Mouse (Mus musculus) cortical plate, adult 2 months (tissue): ENCODE data around the gene E030018B13Rik. TPM values are rescaled to one million over a fixed set of nuclear protein-coding genes. Genes with fewer than 3 reads are reported as not detected.
A peak's percentile ranks its signal among the peaks of the same experiment; 100 is the strongest.

Experiments
- H3K27ac ChIP-seq: fragments of 200-500 bp; 2 replicates; pipeline ENCODE4 v1.5.1; 2012; ENCODE audit warnings: low read length, control low read depth, inconsistent platforms; ENCODE audit not compliant: insufficient read depth
- H3K4me1 ChIP-seq: fragments of 200-500 bp; 2 replicates; pipeline ENCODE4 v1.6.1; 2011; ENCODE audit warnings: low read length; ENCODE audit not compliant: control insufficient read depth, insufficient read depth
- H3K4me3 ChIP-seq: fragments of 200-500 bp; 2 replicates; pipeline ENCODE4 v1.5.1; 2011; ENCODE audit warnings: mild to moderate bottlenecking, low read length, control low read depth; ENCODE audit not compliant: insufficient read depth
- CTCF ChIP-seq: fragments of 200-500 bp; IDR thresholded peaks from 2 replicates; pipeline ENCODE4 v1.5.1; 2011; ENCODE audit warnings: mild to moderate bottlenecking, control low read depth, low read length; ENCODE audit not compliant: insufficient read depth; ENCODE audit errors: extremely low read depth
- POLR2A ChIP-seq: fragments of 200-500 bp; IDR thresholded peaks from 2 replicates; pipeline ENCODE4 v1.6.1; 2011; ENCODE audit warnings: mild to moderate bottlenecking, low read length, control low read depth; ENCODE audit not compliant: insufficient read depth; ENCODE audit errors: extremely low read depth
- polyA plus RNA-seq: library from polyadenylated mRNA; depleted of rRNA; stranded (reverse); fragments of >200 nt; gene quantifications from 2 replicates; pipeline ENCODE4 v1.2.3, GENCODE M21; 2012; rRNA removed

E030018B13Rik gene
- polyA plus RNA-seq: not detected in 2 replicates

DNA sequence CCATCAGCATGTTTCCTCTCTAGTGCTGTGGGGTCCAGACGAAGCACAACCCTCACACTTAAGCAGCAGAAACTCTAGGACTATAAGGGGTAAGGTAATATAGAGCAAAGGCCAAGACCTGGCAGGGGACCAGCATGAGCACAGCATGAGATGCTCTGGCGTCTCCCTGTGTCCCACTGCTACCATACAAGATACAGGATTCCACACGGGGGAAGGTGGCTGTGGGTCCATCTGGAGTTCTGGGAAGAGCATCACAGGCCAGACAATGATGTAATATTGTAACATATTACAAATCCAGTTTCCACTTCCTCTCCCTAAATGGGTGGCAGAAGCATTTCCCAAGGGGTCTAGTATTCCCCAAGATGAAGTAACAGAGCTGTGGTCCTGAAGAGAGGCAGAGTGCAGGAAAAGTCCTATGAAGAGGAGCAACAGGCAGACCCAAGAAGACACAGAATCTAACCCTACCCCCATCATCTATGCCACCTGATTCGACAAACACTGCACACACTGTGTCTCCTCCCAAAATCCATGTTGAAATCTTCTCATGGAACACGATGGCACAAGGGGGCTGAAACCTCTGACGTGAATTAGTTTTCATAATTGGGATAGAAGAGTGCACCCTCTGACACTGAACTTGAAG lies at the start of gene E030018B13Rik:
Gene E030018B13Rik, plus strand, starts transcription at position 590 of the 640 bp plus-strand sequence.
- H3K4me3 ChIP-seq: no peak within 1 kb of the TSS
- peaks cover 25% of the 10 kb centered on the region for H3K4me1 ChIP-seq
- TF ChIP-seq POLR2A (no peak), CTCF (no peak)
- 0 out of 2 replicates have a peak within 1 kb of the TSS, but pooled peaks have one; percentile 23 for H3K27ac ChIP-seq

DNA sequence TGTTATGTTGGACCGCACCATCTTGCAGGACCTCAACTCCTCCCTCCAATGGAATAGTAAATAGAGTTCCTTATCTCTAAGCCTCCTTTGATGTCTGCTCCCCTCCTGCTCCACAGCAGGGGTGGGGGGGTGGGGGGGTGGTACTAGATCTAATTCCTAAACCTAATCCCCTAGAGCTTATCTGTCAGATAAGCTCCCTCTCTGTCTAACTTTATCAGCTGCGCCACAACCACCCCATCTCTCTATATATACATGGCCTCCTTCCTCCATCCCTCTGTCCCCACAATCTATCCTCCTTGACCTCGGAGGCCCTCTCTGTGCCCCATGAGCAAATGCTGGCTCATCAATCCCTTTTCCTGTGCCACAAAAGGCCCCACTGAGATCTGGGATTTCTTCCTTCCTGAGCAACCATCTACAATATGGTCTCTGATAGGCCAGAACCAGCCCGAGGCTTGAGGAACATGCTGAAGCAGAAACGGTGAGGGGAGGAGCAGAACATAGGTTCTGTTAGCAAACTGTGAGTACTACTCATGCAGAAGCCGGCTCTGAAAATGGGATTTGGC lies 48.2 kb upstream of the E030018B13Rik start:
- Histone ChIP-seq H3K27ac (no peak overlapping the region), H3K4me1 (no peaks in the 10 kb centered on the region), H3K4me3 (no peak overlapping the region)
- TF ChIP-seq CTCF: no peak
- no peak for TF ChIP-seq POLR2A

DNA sequence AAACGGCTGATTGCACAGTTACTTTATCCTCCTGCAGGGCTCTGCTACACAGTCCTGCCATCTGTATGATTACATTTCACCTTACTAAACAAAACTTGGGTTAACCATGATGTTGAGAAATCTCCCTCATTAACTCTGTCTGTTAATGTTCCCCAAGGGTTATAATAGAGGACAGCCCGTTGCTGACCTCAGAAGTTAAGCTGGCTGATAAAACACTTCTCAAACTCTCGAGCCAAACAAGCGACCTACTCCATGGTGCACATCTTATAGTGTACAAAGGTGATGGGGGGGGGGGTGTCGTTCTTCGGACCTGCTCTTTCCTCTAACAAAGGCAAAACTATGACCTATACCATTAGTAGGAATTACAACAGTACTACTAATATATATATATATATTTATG lies 45.0 kb upstream of the E030018B13Rik start:
- Histone ChIP-seq H3K27ac (no peak overlapping the region), H3K4me3 (no peak overlapping the region), H3K4me1 (no peaks in the 10 kb centered on the region)
- TF ChIP-seq CTCF (no peak), POLR2A (no peak)

- Histone ChIP-seq H3K4me3 (no peak overlapping the region), H3K27ac (no peak overlapping the region), H3K4me1 (no peaks in the 10 kb centered on the region)
- TF ChIP-seq POLR2A (no peak), CTCF (no peak)
These were observed 42.8 kb upstream of the E030018B13Rik start for GRCm38 (mm10) chr7:63873880-63874279.

DNA sequence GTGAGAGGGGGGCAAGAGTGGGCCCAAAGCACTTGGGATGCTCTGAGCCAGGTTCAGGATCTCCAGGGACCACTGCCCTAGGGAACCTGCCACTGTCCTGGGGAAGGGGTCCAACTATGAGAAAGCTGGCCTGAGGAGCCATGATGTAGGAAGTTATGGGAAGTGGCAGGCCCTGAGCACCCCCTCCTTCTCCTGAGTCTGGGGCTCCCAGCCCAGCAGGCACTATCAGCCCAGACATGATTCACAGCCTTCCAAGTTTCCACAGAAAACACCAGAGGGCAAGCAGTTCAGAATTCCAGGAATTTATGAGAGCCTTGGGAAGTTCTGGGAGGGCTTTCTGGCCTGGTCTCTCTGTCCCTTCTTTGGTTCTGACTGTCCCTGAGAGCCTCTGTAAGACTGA lies 41.0 kb upstream of the E030018B13Rik start:
- Histone ChIP-seq H3K4me1 (peaks cover 4% of the 10 kb centered on the region), H3K4me3 (no peak overlapping the region), H3K27ac (no peak overlapping the region)
- TF ChIP-seq CTCF (no peak), POLR2A (no peak)

DNA sequence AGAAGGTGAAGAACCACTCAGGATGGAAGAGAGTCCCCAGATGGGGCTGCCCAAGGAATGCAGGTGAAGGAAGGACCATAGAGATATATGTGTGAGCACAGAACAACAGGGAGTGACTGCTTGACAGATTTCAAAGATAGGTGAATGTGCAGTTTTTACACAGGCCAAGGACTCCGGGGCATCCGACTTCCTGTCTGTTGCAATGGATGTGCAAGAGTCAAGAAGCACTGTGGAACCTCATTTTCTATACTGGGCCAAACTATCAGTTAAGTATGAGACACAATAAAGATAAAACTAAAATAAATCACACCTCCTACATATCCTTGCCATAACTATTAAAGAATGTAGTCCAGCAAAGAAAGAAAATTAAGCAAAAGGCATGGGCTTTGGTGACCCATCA lies 40.0 kb upstream of the E030018B13Rik start:
- TF ChIP-seq POLR2A (no peak), CTCF (no peak)
- H3K4me1 ChIP-seq: peaks cover 6% of the 10 kb centered on the region
- no peak overlapping the region for H3K4me3 ChIP-seq
- H3K27ac ChIP-seq: no peak overlapping the region

- TF ChIP-seq CTCF: no peak
- no peak for TF ChIP-seq POLR2A
These were observed 39.0 kb upstream of the E030018B13Rik start for GRCm38 (mm10) chr7:63877610-63878009.

GRCm38 (mm10) chr7:63879583-63879982 lies 37.1 kb upstream of the E030018B13Rik start:
- Histone ChIP-seq H3K4me3 (no peak overlapping the region), H3K27ac (no peak overlapping the region), H3K4me1 (peaks cover 7% of the 10 kb centered on the region)
- no peak for TF ChIP-seq POLR2A
- no peak for TF ChIP-seq CTCF

More at GRCm38 (mm10) chr7:63877610-63878009, 39.0 kb upstream of the E030018B13Rik start:
- peaks cover 7% of the 10 kb centered on the region for H3K4me1 ChIP-seq
- no peak overlapping the region for H3K4me3 ChIP-seq
- no peak overlapping the region for H3K27ac ChIP-seq

GRCm38 (mm10) chr7:63882739-63883138 lies 33.9 kb upstream of the E030018B13Rik start:
- TF ChIP-seq CTCF (no peak), POLR2A (no peak)
- Histone ChIP-seq H3K27ac (no peak overlapping the region), H3K4me1 (peaks cover 9% of the 10 kb centered on the region), H3K4me3 (no peak overlapping the region)

DNA sequence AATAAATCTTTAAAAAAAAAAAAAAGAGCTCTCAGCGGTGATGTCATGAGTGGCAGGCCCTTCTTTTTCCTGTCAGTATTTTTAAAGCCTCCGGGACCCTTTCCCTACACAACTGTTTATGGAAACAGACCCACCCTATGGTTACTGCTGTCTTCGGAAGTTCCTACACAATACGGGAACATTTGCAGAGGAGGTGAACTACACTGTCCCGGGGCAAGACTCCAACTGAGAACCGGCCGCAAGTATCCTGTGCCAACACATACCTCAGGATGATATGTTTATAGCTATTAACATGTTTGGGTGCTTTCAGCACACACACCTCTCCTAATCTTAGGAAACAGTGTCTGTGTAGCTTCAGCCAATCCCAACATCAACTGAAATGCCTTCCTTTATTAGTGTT lies 31.6 kb upstream of the E030018B13Rik start:
- no peak overlapping the region for H3K27ac ChIP-seq
- H3K4me3 ChIP-seq: no peak overlapping the region
- H3K4me1 ChIP-seq: peaks cover 5% of the 10 kb centered on the region
- no peak for TF ChIP-seq CTCF
- TF ChIP-seq POLR2A: no peak
